Mouse (Mus musculus) heart, postnatal 0 days (tissue): ENCODE data around the gene Armt1. TPM values are rescaled to one million over a fixed set of nuclear protein-coding genes. Genes with fewer than 3 reads are reported as not detected.

Source experiments
- ATAC-seq: fragments of 200-750 bp; cut with Nextera tagmentation; 2 replicates; pipeline ENCODE4 v1.8.0; 2017; ENCODE audit warnings: low read depth, moderate number of reproducible peaks, moderate library complexity; ENCODE audit not compliant: insufficient read depth
- DNase-seq: peaks from one replicate; pipeline ENCODE4 v3.0.0-alpha.2; 2016; ENCODE audit warnings: low spot score
- H3K27ac ChIP-seq: fragments of 300-500 bp; sonication (generic); 2 replicates; pipeline ENCODE4 v1.5.1; 2014; ENCODE audit warnings: low read depth, mild to moderate bottlenecking
- H3K27me3 ChIP-seq: fragments of 300-500 bp; sonication (generic); 2 replicates; pipeline ENCODE4 v1.6.1; 2014; ENCODE audit warnings: low read length, mixed read lengths; ENCODE audit not compliant: control insufficient read depth, insufficient read depth
- H3K36me3 ChIP-seq: fragments of 300-500 bp; sonication (generic); replicated peaks from 2 replicates; pipeline ENCODE4 v1.6.1; 2014; ENCODE audit warnings: low read length, mixed read lengths; ENCODE audit not compliant: control insufficient read depth, insufficient read depth
- H3K4me1 ChIP-seq: fragments of 300-500 bp; sonication (generic); 2 replicates; pipeline ENCODE4 v1.6.1; 2014; ENCODE audit warnings: antibody characterized with exemption; ENCODE audit not compliant: control insufficient read depth, insufficient read depth
- H3K4me2 ChIP-seq: fragments of 300-500 bp; sonication (generic); 2 replicates; pipeline ENCODE4 v1.6.1; 2014; ENCODE audit warnings: low read depth, mild to moderate bottlenecking, low read length, moderate library complexity
- H3K4me3 ChIP-seq: fragments of 300-500 bp; sonication (generic); 2 replicates; pipeline ENCODE4 v1.5.1; 2014; ENCODE audit warnings: low read depth, low read length
- H3K9ac ChIP-seq: fragments of 300-500 bp; sonication (generic); replicated peaks from 2 replicates; pipeline ENCODE4 v1.6.1; 2014; ENCODE audit warnings: low read depth, low read length, mixed read lengths
- H3K9me3 ChIP-seq: fragments of 300-500 bp; sonication (generic); replicated peaks from 2 replicates; pipeline ENCODE4 v1.6.1; 2016; ENCODE audit warnings: low read length; ENCODE audit not compliant: control insufficient read depth
- CTCF ChIP-seq: IDR thresholded peaks from 2 replicates; pipeline ENCODE4 v1.5.1; 2016; ENCODE audit warnings: antibody characterized with exemption, control low read depth, low read depth
- EP300 ChIP-seq: IDR thresholded peaks from 2 replicates; pipeline ENCODE4 v1.6.1; 2016; ENCODE audit warnings: antibody characterized with exemption, low read depth
- WGBS: fragments of 180-500 bp; shearing (Covaris S2); extraction: QIAGEN DNeasy Blood & Tissue Kit; methylation state at CpG from one replicate; pipeline ENCODE4 v1.1.7; 2014; 5-methylcytosine and 5-hydroxymethylcytosine counted together
- polyA plus RNA-seq: library from polyadenylated mRNA; unstranded; fragments of >200 nt; fragmentation: Nextera tagmentation; extraction: Ambion mirVana; gene quantifications from 2 replicates; pipeline ENCODE4 v1.2.1, GENCODE M21; 2015
- total RNA-seq: library from RNA; depleted of rRNA; stranded (reverse); fragments of >200 nt; gene quantifications from 2 replicates; pipeline ENCODE4 v1.2.3, GENCODE M21; 2014; ENCODE audit warnings: low replicate concordance

The Armt1 gene
- total and polyA plus RNA-seq, 2 experiments from 2014 or later, result 8.5 to 14.7 TPM

DNA sequence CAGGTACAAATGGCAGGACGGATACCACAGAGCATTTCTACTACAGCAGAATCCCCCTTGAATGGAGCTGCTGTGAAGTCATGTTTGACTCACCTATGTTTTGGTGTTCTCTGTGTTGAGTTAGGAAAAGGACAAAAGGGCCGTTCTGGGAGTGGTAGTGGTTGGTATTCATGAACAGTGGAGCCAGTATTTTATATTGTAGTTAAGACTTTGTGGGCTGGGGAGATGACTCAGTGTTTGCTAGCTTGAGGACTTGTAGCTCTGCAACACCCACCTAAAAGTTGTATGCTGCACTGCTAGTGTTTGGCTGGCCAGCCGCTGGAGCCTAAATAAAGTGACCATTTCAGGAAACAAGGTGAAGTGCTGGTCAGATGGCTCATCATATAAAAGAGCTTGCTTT, 36.9 kb upstream of the Armt1 start:
- Histone ChIP-seq H3K4me2 (no peak overlapping the region), H3K9ac (no peak overlapping the region), H3K9me3 (no peaks in the 10 kb centered on the region), H3K27me3 (no peaks in the 10 kb centered on the region), H3K27ac (no peak overlapping the region), H3K36me3 (peaks cover 27% of the 10 kb centered on the region), H3K4me1 (peaks cover 12% of the 10 kb centered on the region; the same call in 1 of the 2 replicates), H3K4me3 (no peak overlapping the region)
- TF ChIP-seq CTCF (no peak), EP300 (no peak)
- DNase-seq, result no peak
- WGBS, result 73% methylated on average over 3 of the region's 3 CpGs
- ATAC-seq, result no peak

DNA sequence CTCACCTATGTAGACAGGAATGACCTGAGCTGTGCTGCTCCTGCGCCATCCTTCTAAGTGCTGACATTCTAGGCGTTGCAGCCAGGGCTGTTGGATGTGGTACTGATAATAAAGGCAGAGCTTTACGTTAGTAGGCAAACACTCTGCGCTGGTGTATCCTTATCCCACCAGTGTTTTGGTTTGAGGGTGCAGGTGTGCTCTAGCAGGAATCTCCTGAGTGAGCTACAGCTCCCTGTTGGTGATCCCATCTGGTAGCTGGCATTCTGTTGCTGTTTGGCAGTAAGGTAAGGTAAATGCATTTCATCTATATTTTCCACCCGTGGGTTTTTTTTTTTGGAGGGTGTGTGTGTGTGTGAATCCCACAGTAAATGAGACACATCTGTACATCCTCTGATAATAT, 34.2 kb upstream of the Armt1 start:
- no peak overlapping the region for H3K4me3 ChIP-seq
- H3K9me3 ChIP-seq, result no peaks in the 10 kb centered on the region
- H3K27ac ChIP-seq, result no peak overlapping the region
- no peak for TF ChIP-seq EP300
- no peak for TF ChIP-seq CTCF
- H3K9ac ChIP-seq, result no peak overlapping the region
- H3K27me3 ChIP-seq, result no peaks in the 10 kb centered on the region
- H3K4me1 ChIP-seq, result no peaks in the 10 kb centered on the region
- no peak for DNase-seq
- WGBS, result 73% methylated on average over 5 of the region's 5 CpGs
- ATAC-seq, result no peak
- H3K4me2 ChIP-seq, result no peak overlapping the region
- H3K36me3 ChIP-seq, result peaks cover 37% of the 10 kb centered on the region

DNA sequence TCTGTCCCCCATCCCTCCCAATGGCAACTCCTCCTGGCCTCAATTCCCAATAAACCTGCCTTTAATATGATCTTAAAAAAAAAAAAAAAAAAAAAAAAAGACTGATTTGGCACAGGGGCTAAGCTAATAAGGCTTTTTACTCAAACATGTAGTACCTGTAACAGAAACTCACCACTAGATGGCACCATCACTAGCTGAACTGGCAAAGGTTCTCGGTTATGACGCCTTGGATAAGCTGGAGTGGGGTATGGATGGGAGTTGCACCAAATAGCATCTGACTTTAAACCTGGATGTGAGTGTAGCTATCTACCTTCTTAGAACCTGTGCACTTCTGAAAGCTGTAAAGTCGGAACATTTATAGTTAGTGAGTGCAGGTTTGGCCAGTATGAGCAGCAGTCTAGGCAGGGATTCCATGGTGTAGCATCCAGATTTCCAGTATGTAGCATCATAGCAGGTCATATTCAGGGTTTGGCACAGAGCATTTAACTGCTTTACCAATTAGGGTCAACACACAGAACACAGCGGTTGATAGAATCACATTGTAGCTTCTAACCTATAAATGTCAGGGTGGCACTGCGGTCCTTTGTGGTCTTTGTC, 27.3 kb upstream of the Armt1 start:
- ATAC-seq (0 out of 2 replicates have a peak, but pooled peaks have one; percentile 28), DNase-seq (peak; percentile 77)
- Histone ChIP-seq H3K9me3 (no peaks in the 10 kb centered on the region), H3K4me1 (no peaks in the 10 kb centered on the region), H3K27me3 (no peaks in the 10 kb centered on the region), H3K36me3 (peaks cover 60% of the 10 kb centered on the region), H3K4me3 (no peak overlapping the region), H3K27ac (peak overlapping the region; percentile 35; the same call in 1 of the 2 replicates), H3K9ac (no peak overlapping the region), H3K4me2 (no peak overlapping the region)
- TF ChIP-seq CTCF, result peak; percentile 76
- no peak for TF ChIP-seq EP300
- 51% methylated on average over 5 of the region's 5 CpGs for WGBS

DNA sequence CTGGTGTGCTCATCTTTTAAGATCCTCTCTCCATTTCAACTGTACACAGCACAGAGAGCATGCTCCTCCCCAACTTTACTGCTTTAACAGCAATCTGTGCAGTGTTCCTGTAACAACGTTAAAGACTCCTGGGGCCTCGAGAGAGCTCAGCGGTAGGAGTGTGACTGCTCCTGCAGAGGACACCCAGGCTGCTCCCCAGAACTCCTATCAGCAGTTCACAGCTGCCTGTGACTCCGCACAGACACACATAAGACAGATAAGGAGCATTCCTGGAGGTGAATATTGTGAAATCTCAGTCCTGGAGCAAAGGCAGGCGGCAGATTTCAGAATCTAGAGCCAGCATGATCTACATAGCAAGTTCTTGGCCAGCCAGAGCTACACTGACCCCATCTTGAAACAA, 26.8 kb upstream of the Armt1 start:
- no peak overlapping the region for H3K9ac ChIP-seq
- H3K27me3 ChIP-seq, result no peaks in the 10 kb centered on the region
- peak; percentile 32 for DNase-seq

DNA sequence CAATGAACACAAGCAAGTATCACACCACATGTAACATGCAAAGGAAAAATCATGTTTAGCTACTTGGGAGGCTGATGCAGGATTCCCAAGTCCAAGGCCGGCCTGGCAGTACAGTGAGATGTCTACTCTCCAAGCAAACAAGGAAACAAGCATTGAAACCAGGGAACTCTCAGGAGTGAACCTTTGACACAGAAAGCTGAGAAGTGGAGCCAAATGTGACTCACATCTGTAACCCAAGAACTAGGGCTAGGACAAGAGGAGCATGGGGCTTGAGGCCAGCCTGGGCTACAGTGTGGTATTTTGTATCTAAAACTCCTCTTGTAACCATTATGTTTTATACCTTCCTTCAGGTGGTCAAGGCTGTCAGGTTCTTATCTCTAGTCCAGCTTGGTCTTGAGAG, 25.1 kb upstream of the Armt1 start:
- WGBS, result 88% methylated on average over 1 of the region's 1 CpGs
- DNase-seq, result no peak
- Histone ChIP-seq H3K36me3 (peaks cover 69% of the 10 kb centered on the region), H3K27me3 (no peaks in the 10 kb centered on the region), H3K9ac (no peak overlapping the region), H3K4me2 (no peak overlapping the region), H3K4me3 (no peak overlapping the region), H3K27ac (no peak overlapping the region), H3K4me1 (no peaks in the 10 kb centered on the region), H3K9me3 (no peaks in the 10 kb centered on the region)
- ATAC-seq, result no peak
- TF ChIP-seq EP300, result no peak
- no peak for TF ChIP-seq CTCF

More for the DNA sequence above, 26.8 kb upstream of the Armt1 start:
- Histone ChIP-seq H3K4me1 (no peaks in the 10 kb centered on the region), H3K36me3 (peaks cover 65% of the 10 kb centered on the region), H3K4me3 (no peak overlapping the region), H3K4me2 (no peak overlapping the region), H3K27ac (peak overlapping the region; percentile 35; the same call in 1 of the 2 replicates), H3K9me3 (no peaks in the 10 kb centered on the region)
- TF ChIP-seq EP300 (no peak), CTCF (no peak)
- ATAC-seq, result peak; percentile 73
- WGBS, result 21% methylated on average over 5 of the region's 5 CpGs

DNA sequence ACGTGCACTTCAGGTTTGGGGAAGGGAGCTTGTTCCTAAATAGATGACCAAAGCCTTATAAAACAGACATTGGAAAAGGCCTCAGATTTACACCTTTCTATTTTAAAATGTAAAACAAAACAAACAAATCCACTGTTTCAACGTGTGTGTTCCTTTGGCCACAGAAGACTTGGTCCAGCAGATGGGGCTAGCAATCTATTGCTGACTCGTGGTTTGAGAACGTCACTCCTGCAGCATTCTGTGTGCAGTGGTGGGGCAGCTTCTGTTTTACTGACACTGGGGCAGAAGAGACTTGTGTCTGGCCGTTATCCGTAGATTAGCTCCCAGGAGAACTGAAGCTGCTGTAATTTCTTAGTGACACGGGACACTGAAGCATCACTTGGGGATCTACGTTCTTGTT, 7.0 kb upstream of the Armt1 start:
- Histone ChIP-seq H3K27me3 (no peaks in the 10 kb centered on the region), H3K4me2 (no peak overlapping the region), H3K36me3 (peaks cover 81% of the 10 kb centered on the region), H3K4me3 (no peak overlapping the region), H3K9me3 (no peaks in the 10 kb centered on the region), H3K9ac (no peak overlapping the region), H3K4me1 (peaks cover 6% of the 10 kb centered on the region), H3K27ac (no peak overlapping the region)
- no peak for TF ChIP-seq EP300
- TF ChIP-seq CTCF, result peak; percentile 17; the same call in 1 of the 2 replicates
- DNase-seq (no peak), ATAC-seq (no peak)
- WGBS, result 65% methylated on average over 8 of the region's 8 CpGs
